Mouse (Mus musculus) liver, embryonic 15.5 days (tissue): ENCODE data around the gene Ap1g1. TPM values are rescaled to one million over a fixed set of nuclear protein-coding genes. Genes with fewer than 3 reads are reported as not detected.
"Not testable (repeated sequence)": the region's sequence is repeated elsewhere in the genome, so short reads cannot be mapped to it uniquely, and the experiment has no call there.

ENCODE experiments used
- ATAC-seq: fragments of 200-750 bp; cut with Nextera tagmentation; 2 replicates; pipeline ENCODE4 v1.8.0; 2017; ENCODE audit warnings: moderate number of reproducible peaks, mild to moderate bottlenecking, moderate library complexity; ENCODE audit not compliant: insufficient read depth
- H3K27ac ChIP-seq: fragments of 300-500 bp; sonication (generic); replicated peaks from 2 replicates; pipeline ENCODE4 v1.5.1; 2015; ENCODE audit warnings: mild to moderate bottlenecking, inconsistent platforms
- H3K27me3 ChIP-seq: fragments of 300-500 bp; sonication (generic); 2 replicates; pipeline ENCODE4 v1.6.1; 2015; ENCODE audit warnings: mild to moderate bottlenecking, inconsistent platforms
- H3K36me3 ChIP-seq: fragments of 300-500 bp; sonication (generic); replicated peaks from 2 replicates; pipeline ENCODE4 v1.6.1; 2015; ENCODE audit warnings: moderate library complexity, mild to moderate bottlenecking, inconsistent platforms
- H3K4me1 ChIP-seq: fragments of 300-500 bp; sonication (generic); replicated peaks from 2 replicates; pipeline ENCODE4 v1.6.1; 2015; ENCODE audit warnings: inconsistent platforms
- H3K4me2 ChIP-seq: fragments of 300-500 bp; sonication (generic); 2 replicates; pipeline ENCODE4 v1.6.1; 2015; ENCODE audit warnings: moderate library complexity, mild to moderate bottlenecking, inconsistent platforms
- H3K4me3 ChIP-seq: fragments of 300-500 bp; sonication (generic); replicated peaks from 2 replicates; pipeline ENCODE4 v1.5.1; 2015; ENCODE audit warnings: mild to moderate bottlenecking, inconsistent platforms
- H3K9ac ChIP-seq: fragments of 300-500 bp; sonication (generic); 2 replicates; pipeline ENCODE4 v1.6.1; 2015; ENCODE audit warnings: moderate library complexity, mild to moderate bottlenecking, inconsistent platforms
- H3K9me3 ChIP-seq: fragments of 300-500 bp; sonication (generic); replicated peaks from 2 replicates; pipeline ENCODE4 v1.6.1; 2016; ENCODE audit warnings: inconsistent platforms
- WGBS: fragments of 180-500 bp; shearing (Covaris S2); methylation state at CpG from one replicate; pipeline ENCODE4 v1.1.7; 2015; ENCODE audit warnings: mixed read lengths; ENCODE audit not compliant: insufficient replicate concordance; 5-methylcytosine and 5-hydroxymethylcytosine counted together
- polyA plus RNA-seq: library from polyadenylated mRNA; unstranded; fragments of >200 nt; fragmentation: Nextera tagmentation; extraction: Ambion mirVana; gene quantifications from 2 replicates; pipeline ENCODE4 v1.2.1, GENCODE M21; 2015

Ap1g1 gene
- polyA plus RNA-seq, 1 experiment from 2014 or later = 14.9 TPM

- Histone ChIP-seq H3K36me3 (peaks cover 32% of the 10 kb centered on the region), H3K9me3 (no peaks in the 10 kb centered on the region), H3K27me3 (no peaks in the 10 kb centered on the region), H3K27ac (peak overlapping the region; percentile 98), H3K9ac (peak overlapping the region; percentile 50), H3K4me2 (peak overlapping the region; percentile 88), H3K4me3 (peak overlapping the region; percentile 100), H3K4me1 (peaks cover 62% of the 10 kb centered on the region)
- peak; percentile 71 for ATAC-seq
- 29% methylated on average over 2 of the region's 2 CpGs for WGBS
Observed at GRCm38 (mm10) chr8:109864798-109865197, 86.4 kb downstream of the Ap1g1 start.

- Histone ChIP-seq H3K4me1 (peaks cover 69% of the 10 kb centered on the region), H3K4me2 (peak overlapping the region; percentile 88), H3K27ac (peak overlapping the region; percentile 98), H3K4me3 (peak overlapping the region; percentile 100), H3K36me3 (peaks cover 29% of the 10 kb centered on the region), H3K27me3 (no peaks in the 10 kb centered on the region), H3K9ac (peak overlapping the region; percentile 45), H3K9me3 (no peaks in the 10 kb centered on the region)
- WGBS = 31% methylated on average over 4 of the region's 4 CpGs
- ATAC-seq = no peak
Observed at GRCm38 (mm10) chr8:109865536-109865935, 87.2 kb downstream of the Ap1g1 start.

- H3K27me3 ChIP-seq = no peaks in the 10 kb centered on the region
- peaks cover 18% of the 10 kb centered on the region for H3K36me3 ChIP-seq
- peak overlapping the region; percentile 98 for H3K27ac ChIP-seq
- H3K4me2 ChIP-seq = peak overlapping the region; percentile 88
- H3K4me3 ChIP-seq = peak overlapping the region; percentile 100
- peaks cover 78% of the 10 kb centered on the region for H3K4me1 ChIP-seq
- no peaks in the 10 kb centered on the region for H3K9me3 ChIP-seq
- 0 out of 2 replicates have a peak overlapping the region, but pooled peaks have one; percentile 100 for H3K9ac ChIP-seq
- WGBS = 40% methylated on average over 5 of the region's 5 CpGs
- ATAC-seq = no peak
Observed at GRCm38 (mm10) chr8:109866690-109867089, 88.3 kb downstream of the Ap1g1 start.

- peak within 1 kb of the TSS; percentile 98 for H3K27ac ChIP-seq
- H3K4me1 ChIP-seq = peaks cover 72% of the 10 kb centered on the region
- WGBS = under 1% methylated on average over 42 of the region's 42 CpGs
- peak within 1 kb of the TSS; percentile 100 for H3K9ac ChIP-seq
- H3K4me2 ChIP-seq = peak within 1 kb of the TSS; percentile 88
- peaks cover 16% of the 10 kb centered on the region for H3K36me3 ChIP-seq
- peak within 1 kb of the TSS; percentile 100 for H3K4me3 ChIP-seq
- ATAC-seq = peak; percentile 86
- H3K9me3 ChIP-seq = no peaks in the 10 kb centered on the region
- no peaks in the 10 kb centered on the region for H3K27me3 ChIP-seq
Observed at GRCm38 (mm10) chr8:109868003-109868679, 89.8 kb downstream of the Ap1g1 start, which contains the start of gene Phlpp2. Gene Phlpp2, plus strand, starts transcription at chr8:109868542.

- Histone ChIP-seq H3K36me3 (peaks cover 20% of the 10 kb centered on the region), H3K4me1 (peaks cover 65% of the 10 kb centered on the region), H3K9me3 (no peaks in the 10 kb centered on the region), H3K27me3 (no peaks in the 10 kb centered on the region), H3K4me3 (peak overlapping the region; percentile 100), H3K27ac (peak overlapping the region; percentile 98), H3K4me2 (peak overlapping the region; percentile 88), H3K9ac (peak overlapping the region; percentile 100)
- ATAC-seq = peak; percentile 60
- WGBS = under 1% methylated on average over 68 of the region's 78 CpGs
Observed at GRCm38 (mm10) chr8:109868680-109869361, 90.5 kb downstream of the Ap1g1 start.

GRCm38 (mm10) chr8:109871056-109871455, 92.7 kb downstream of the Ap1g1 start:
- peak overlapping the region; percentile 52 for H3K4me2 ChIP-seq
- H3K27ac ChIP-seq = peak overlapping the region; percentile 65
- no peaks in the 10 kb centered on the region for H3K27me3 ChIP-seq
- H3K9me3 ChIP-seq = no peaks in the 10 kb centered on the region
- peaks cover 49% of the 10 kb centered on the region for H3K4me1 ChIP-seq
- 24% methylated on average over 1 of the region's 1 CpGs for WGBS
- H3K36me3 ChIP-seq = peaks cover 27% of the 10 kb centered on the region
- H3K4me3 ChIP-seq = peak overlapping the region; percentile 100
- no peak for ATAC-seq
- H3K9ac ChIP-seq = peak overlapping the region; percentile 42; the same call in 1 of the 2 replicates

GRCm38 (mm10) chr8:109873800-109874199, 95.4 kb downstream of the Ap1g1 start:
- Histone ChIP-seq H3K36me3 (peaks cover 55% of the 10 kb centered on the region), H3K4me1 (peaks cover 28% of the 10 kb centered on the region)
- not testable (repeated sequence) for H3K9ac ChIP-seq, H3K4me2 ChIP-seq, H3K27me3 ChIP-seq, H3K27ac ChIP-seq, H3K9me3 ChIP-seq, H3K4me3 ChIP-seq, ATAC-seq
- 87% methylated on average over 3 of the region's 3 CpGs for WGBS

- H3K36me3 ChIP-seq = peaks cover 76% of the 10 kb centered on the region
- peak overlapping the region; percentile 14; the same call in 1 of the 2 replicates for H3K27ac ChIP-seq
- H3K4me3 ChIP-seq = no peak overlapping the region
- H3K9me3 ChIP-seq = no peaks in the 10 kb centered on the region
- no peak for ATAC-seq
- no peak overlapping the region for H3K9ac ChIP-seq
- no peak overlapping the region for H3K4me2 ChIP-seq
- 0 out of 2 replicates have a peak, but pooled peaks cover 6% of the 10 kb centered on the region for H3K4me1 ChIP-seq
- no peaks in the 10 kb centered on the region for H3K27me3 ChIP-seq
- 86% methylated on average over 5 of the region's 5 CpGs for WGBS
Observed at GRCm38 (mm10) chr8:109880012-109880662, 101.8 kb downstream of the Ap1g1 start.

- Histone ChIP-seq H3K4me1 (peaks cover 4% of the 10 kb centered on the region; the same call in 1 of the 2 replicates), H3K27me3 (no peaks in the 10 kb centered on the region), H3K9me3 (no peaks in the 10 kb centered on the region), H3K9ac (no peak overlapping the region), H3K4me3 (no peak overlapping the region), H3K36me3 (peaks cover 65% of the 10 kb centered on the region), H3K27ac (no peak overlapping the region), H3K4me2 (no peak overlapping the region)
- ATAC-seq = no peak
Observed at GRCm38 (mm10) chr8:109885294-109885693, 106.9 kb downstream of the Ap1g1 start.

GRCm38 (mm10) chr8:109889211-109889610, 110.9 kb downstream of the Ap1g1 start:
- whole genome bisulfite sequencing = 68% methylated on average over 1 of the region's 1 CpGs
- Histone ChIP-seq H3K4me2 (no peak overlapping the region), H3K4me1 (peaks cover 16% of the 10 kb centered on the region), H3K4me3 (no peak overlapping the region), H3K36me3 (peaks cover 58% of the 10 kb centered on the region), H3K9ac (no peak overlapping the region), H3K27ac (no peak overlapping the region), H3K27me3 (no peaks in the 10 kb centered on the region), H3K9me3 (no peaks in the 10 kb centered on the region)
- no peak for ATAC-seq
